Mouse (Mus musculus): Measurements from ENCODE around the gene Sh3rf3. TPM values are rescaled to one million over a fixed set of nuclear protein-coding genes. Genes with fewer than 3 reads are reported as not detected.

Sh3rf3 gene
- polyA plus RNA-seq, 1 experiment from 2014 or later, result 1.1 TPM

DNA sequence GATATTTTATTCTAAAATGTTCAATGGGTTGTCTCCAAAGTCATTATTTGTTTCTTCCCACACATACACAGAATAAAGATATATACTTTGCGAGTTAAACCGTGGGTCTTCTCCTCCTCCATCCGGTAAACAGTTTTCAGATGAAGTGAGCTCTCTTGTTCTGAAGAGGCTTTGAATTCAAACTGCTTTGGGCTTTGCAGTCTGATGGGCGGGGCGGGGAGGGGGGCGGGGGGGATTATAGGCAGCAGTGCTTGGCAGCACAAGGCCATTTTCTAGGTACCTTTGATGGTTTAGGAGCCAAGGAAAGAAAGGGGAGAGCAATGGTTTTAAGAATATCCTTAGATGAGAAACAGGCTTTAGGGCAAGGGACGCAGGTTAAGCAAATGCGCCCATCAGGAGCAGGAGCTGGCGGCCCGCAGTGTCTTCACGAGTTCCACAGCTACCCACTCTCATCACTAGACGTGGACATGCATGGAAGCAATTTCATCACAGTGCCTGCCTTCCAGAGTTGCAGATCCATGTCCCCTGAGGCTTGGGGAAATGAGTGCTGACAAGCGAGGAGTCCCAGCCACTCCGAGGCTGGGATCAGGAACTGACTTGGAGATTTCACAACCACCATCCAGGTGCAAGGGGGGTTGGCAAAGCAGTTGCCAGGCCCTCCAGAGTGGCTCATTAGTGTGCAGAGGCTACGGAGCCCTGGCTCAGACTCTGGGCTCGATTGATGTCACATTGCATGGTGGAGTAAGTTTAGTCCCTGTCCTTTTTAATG lies 77.7 kb downstream of the Sh3rf3 start:
- no peak for ATAC-seq (ENCODE audit: insufficient read depth, low FRiP score, low read depth)
- Histone ChIP-seq H3K27me3 (replicated peaks) (no peaks in the 10 kb centered on the region), H3K9ac (no peak overlapping the region), H3K27ac (no peak overlapping the region), H3K4me3 (replicated peaks) (no peak overlapping the region), H3K9me3 (no peaks in the 10 kb centered on the region), H3K4me1 (no peaks in the 10 kb centered on the region), H3K4me2 (no peak overlapping the region), H3K36me3 (no peaks in the 10 kb centered on the region)
- WGBS, result 65% methylated on average over 16 of the region's 16 CpGs

GRCm38 (mm10) chr10:58895431-58895830 lies 82.3 kb downstream of the Sh3rf3 start:
- Histone ChIP-seq H3K9me3 (no peaks in the 10 kb centered on the region), H3K9ac (no peak overlapping the region), H3K4me3 (replicated peaks) (no peak overlapping the region), H3K36me3 (no peaks in the 10 kb centered on the region), H3K27me3 (replicated peaks) (no peaks in the 10 kb centered on the region), H3K4me2 (no peak overlapping the region), H3K27ac (no peak overlapping the region), H3K4me1 (no peaks in the 10 kb centered on the region)
- WGBS, result 89% methylated on average over 5 of the region's 5 CpGs
- ATAC-seq (ENCODE audit: insufficient read depth, low FRiP score, low read depth), result no peak

GRCm38 (mm10) chr10:58897009-58897543 lies 83.9 kb downstream of the Sh3rf3 start:
- Histone ChIP-seq H3K36me3 (no peaks in the 10 kb centered on the region), H3K9me3 (no peaks in the 10 kb centered on the region), H3K4me3 (replicated peaks) (no peak overlapping the region), H3K4me2 (no peak overlapping the region), H3K4me1 (no peaks in the 10 kb centered on the region), H3K9ac (no peak overlapping the region), H3K27ac (no peak overlapping the region), H3K27me3 (replicated peaks) (no peaks in the 10 kb centered on the region)
- 67% methylated on average over 3 of the region's 3 CpGs for WGBS
- ATAC-seq (ENCODE audit: insufficient read depth, low FRiP score, low read depth), result no peak

DNA sequence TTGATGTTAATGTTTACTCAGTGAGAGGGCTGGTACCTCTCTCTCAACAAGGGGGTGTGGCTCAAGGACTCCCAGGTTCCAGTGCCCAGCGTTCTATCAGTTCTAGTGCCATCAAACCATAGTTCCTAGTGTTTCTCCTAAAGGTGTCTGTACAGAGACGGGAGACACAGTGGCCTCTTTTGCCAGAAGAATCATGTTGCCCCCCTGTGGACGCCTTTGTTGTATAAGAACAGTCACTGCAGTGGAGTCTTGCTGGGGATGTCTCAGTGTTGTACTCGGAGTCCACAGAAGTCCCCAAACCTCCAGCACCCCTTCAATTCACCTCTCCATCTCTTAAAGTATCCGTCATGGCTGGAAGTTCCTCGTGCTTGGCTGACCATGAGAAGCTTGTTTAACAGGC lies 92.1 kb downstream of the Sh3rf3 start:
- Histone ChIP-seq H3K27me3 (replicated peaks) (no peaks in the 10 kb centered on the region), H3K36me3 (no peaks in the 10 kb centered on the region), H3K4me1 (no peaks in the 10 kb centered on the region), H3K4me2 (no peak overlapping the region), H3K27ac (no peak overlapping the region), H3K4me3 (replicated peaks) (no peak overlapping the region), H3K9ac (no peak overlapping the region), H3K9me3 (no peaks in the 10 kb centered on the region)
- WGBS, result 41% methylated on average over 6 of the region's 6 CpGs
- no peak for ATAC-seq (ENCODE audit: insufficient read depth, low FRiP score, low read depth)

- Histone ChIP-seq H3K27ac (no peak overlapping the region), H3K4me2 (no peak overlapping the region), H3K27me3 (replicated peaks) (no peaks in the 10 kb centered on the region), H3K9ac (no peak overlapping the region), H3K4me3 (replicated peaks) (no peak overlapping the region), H3K9me3 (no peaks in the 10 kb centered on the region), H3K36me3 (no peaks in the 10 kb centered on the region), H3K4me1 (no peaks in the 10 kb centered on the region)
- 68% methylated on average over 5 of the region's 5 CpGs for WGBS
- no peak for ATAC-seq (ENCODE audit: insufficient read depth, low FRiP score, low read depth)
Measured at GRCm38 (mm10) chr10:58907001-58907443, 93.9 kb downstream of the Sh3rf3 start.

GRCm38 (mm10) chr10:58908451-58908850 lies 95.3 kb downstream of the Sh3rf3 start:
- WGBS, result 82% methylated on average over 8 of the region's 8 CpGs
- H3K9ac ChIP-seq, result no peak overlapping the region
- no peaks in the 10 kb centered on the region for H3K27me3 ChIP-seq (replicated peaks)
- no peak for ATAC-seq (ENCODE audit: insufficient read depth, low FRiP score, low read depth)
- H3K4me2 ChIP-seq, result no peak overlapping the region
- H3K27ac ChIP-seq, result no peak overlapping the region
- H3K4me3 ChIP-seq (replicated peaks), result no peak overlapping the region
- no peaks in the 10 kb centered on the region for H3K4me1 ChIP-seq
- H3K9me3 ChIP-seq, result no peaks in the 10 kb centered on the region
- H3K36me3 ChIP-seq, result no peaks in the 10 kb centered on the region

GRCm38 (mm10) chr10:58915301-58916245 lies 102.4 kb downstream of the Sh3rf3 start:
- ATAC-seq (ENCODE audit: insufficient read depth, low FRiP score, low read depth), result no peak
- 72% methylated on average over 8 of the region's 8 CpGs for WGBS
- H3K4me1 ChIP-seq, result peaks cover 8% of the 10 kb centered on the region; the same call in 1 of the 2 replicates

DNA sequence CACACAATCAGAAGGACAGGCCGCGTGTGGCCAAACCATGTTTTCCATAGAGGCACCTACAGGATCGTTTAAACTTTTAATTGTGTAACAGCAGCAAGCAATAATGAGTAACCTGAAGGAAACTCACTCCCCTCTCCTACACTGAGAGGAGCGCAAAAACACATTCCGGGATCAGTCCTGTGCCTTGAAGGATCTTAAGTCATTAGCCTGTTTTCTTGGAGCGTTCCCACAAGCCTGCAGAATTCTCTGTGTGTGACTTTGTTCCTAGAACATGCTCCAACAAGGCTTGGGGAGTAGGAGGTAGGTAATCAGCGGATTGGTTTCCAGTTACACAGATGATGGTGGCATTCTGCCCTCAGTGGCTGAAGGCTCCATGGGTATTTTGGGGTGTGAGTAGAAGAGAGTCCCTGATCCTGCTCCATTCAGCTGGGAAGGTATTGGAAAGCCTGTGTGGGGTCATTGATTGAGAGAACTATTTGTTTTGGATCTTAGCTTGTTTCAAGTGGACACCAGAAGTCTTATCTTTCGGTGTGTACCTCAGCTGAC lies 108.6 kb downstream of the Sh3rf3 start:
- H3K4me1 ChIP-seq, result no peaks in the 10 kb centered on the region

More at GRCm38 (mm10) chr10:58915301-58916245, 102.4 kb downstream of the Sh3rf3 start:
- Histone ChIP-seq H3K4me3 (replicated peaks) (no peak overlapping the region), H3K27me3 (replicated peaks) (no peaks in the 10 kb centered on the region), H3K27ac (no peak overlapping the region), H3K9ac (no peak overlapping the region), H3K9me3 (no peaks in the 10 kb centered on the region), H3K36me3 (no peaks in the 10 kb centered on the region), H3K4me2 (no peak overlapping the region)

GRCm38 (mm10) chr10:58922216-58922829 lies 109.2 kb downstream of the Sh3rf3 start:
- H3K27me3 ChIP-seq (replicated peaks), result no peaks in the 10 kb centered on the region
- ATAC-seq (ENCODE audit: insufficient read depth, low FRiP score, low read depth), result no peak
- H3K9me3 ChIP-seq, result no peaks in the 10 kb centered on the region
- no peaks in the 10 kb centered on the region for H3K36me3 ChIP-seq
- no peak overlapping the region for H3K27ac ChIP-seq
- H3K4me3 ChIP-seq (replicated peaks), result no peak overlapping the region
- H3K4me2 ChIP-seq, result no peak overlapping the region
- no peak overlapping the region for H3K9ac ChIP-seq
- no peaks in the 10 kb centered on the region for H3K4me1 ChIP-seq
- 78% methylated on average over 6 of the region's 6 CpGs for WGBS

More for the DNA sequence above, 108.6 kb downstream of the Sh3rf3 start:
- Histone ChIP-seq H3K27ac (no peak overlapping the region), H3K9ac (no peak overlapping the region), H3K27me3 (replicated peaks) (no peaks in the 10 kb centered on the region), H3K9me3 (no peaks in the 10 kb centered on the region), H3K36me3 (no peaks in the 10 kb centered on the region), H3K4me2 (no peak overlapping the region), H3K4me3 (replicated peaks) (no peak overlapping the region)
- ATAC-seq (ENCODE audit: insufficient read depth, low FRiP score, low read depth), result no peak
- WGBS, result 87% methylated on average over 8 of the region's 8 CpGs

DNA sequence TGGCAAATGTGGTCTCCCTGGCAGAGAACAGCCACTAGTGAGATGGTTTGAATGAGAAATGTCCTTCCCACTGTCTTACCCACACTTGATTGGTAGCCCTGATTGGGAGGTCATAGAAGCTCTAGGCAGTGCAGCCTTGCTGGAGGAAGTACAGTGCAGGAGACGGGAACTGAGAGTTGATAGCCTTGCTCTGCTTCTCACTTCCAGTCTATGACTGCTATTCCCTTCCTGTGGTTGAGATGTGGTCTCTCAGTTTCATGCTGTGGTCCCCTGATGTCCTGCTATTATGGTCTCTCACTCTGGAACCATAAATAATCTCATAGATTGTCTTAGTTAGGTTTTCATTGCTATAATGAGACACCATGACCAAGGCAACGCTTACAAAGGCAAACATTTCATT lies 109.8 kb downstream of the Sh3rf3 start:
- Histone ChIP-seq H3K4me3 (replicated peaks) (no peak overlapping the region), H3K4me2 (no peak overlapping the region), H3K36me3 (no peaks in the 10 kb centered on the region), H3K27me3 (replicated peaks) (no peaks in the 10 kb centered on the region), H3K4me1 (no peaks in the 10 kb centered on the region), H3K9ac (no peak overlapping the region), H3K9me3 (no peaks in the 10 kb centered on the region), H3K27ac (no peak overlapping the region)
- no peak for ATAC-seq (ENCODE audit: insufficient read depth, low FRiP score, low read depth)
- 85% methylated on average over 2 of the region's 2 CpGs for WGBS

GRCm38 (mm10) chr10:58926578-58926977 lies 113.4 kb downstream of the Sh3rf3 start:
- H3K27me3 ChIP-seq (replicated peaks), result no peaks in the 10 kb centered on the region
- no peak overlapping the region for H3K4me2 ChIP-seq
- ATAC-seq (ENCODE audit: insufficient read depth, low FRiP score, low read depth), result no peak
- no peak overlapping the region for H3K9ac ChIP-seq
- no peaks in the 10 kb centered on the region for H3K9me3 ChIP-seq
- 57% methylated on average over 5 of the region's 5 CpGs for WGBS
- H3K36me3 ChIP-seq, result no peaks in the 10 kb centered on the region
- H3K4me3 ChIP-seq (replicated peaks), result no peak overlapping the region
- no peaks in the 10 kb centered on the region for H3K4me1 ChIP-seq
- H3K27ac ChIP-seq, result no peak overlapping the region
